Mouse (Mus musculus) T-helper 17 cell (primary cell): ENCODE measurements around the gene Apol11a.
"Not testable (repeated sequence)": the region's sequence is repeated elsewhere in the genome, so short reads cannot be mapped to it uniquely, and the experiment has no call there.

Experiments used
- in situ Hi-C, 2 experiments: fragments of 300-600 bp; cut with MboI, MseI; formaldehyde crosslinking; loops; 1 replicate in 1 of 2; 2 replicates in 1 of 2; pipeline ENCODE4 v1.15.1; 2025; ENCODE audit warnings: high pct_unique_total_duplicates in 2 of 2

The Apol11a gene

DNA sequence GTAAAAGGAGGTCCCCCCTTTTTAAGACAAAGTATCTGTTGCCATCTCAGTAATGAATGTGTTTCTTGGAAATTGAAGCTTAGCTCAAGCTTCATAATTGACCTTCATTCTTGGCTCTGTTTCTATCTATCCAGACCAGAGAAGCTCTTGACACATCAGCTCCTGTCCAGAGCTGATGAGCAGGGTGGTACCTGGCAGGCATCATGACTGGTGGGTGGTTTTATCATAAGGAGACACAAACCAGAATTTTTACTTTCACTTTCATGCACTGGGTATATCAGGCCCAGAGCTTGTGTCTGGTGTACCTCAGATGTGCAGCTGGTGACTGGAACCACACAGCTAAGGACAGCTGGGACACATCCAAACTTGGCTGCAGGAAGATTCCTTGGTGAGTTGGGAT lies at the start of gene Apol11a:
Gene Apol11a, plus strand, starts transcription at position 306 of the 400 bp plus-strand sequence.
- in situ Hi-C loops: loop anchor here in 1 of 2 experiments (25.0 kb wide), 1 partner anchor 1154 kb away; no protein-coding TSS in a partner anchor

DNA sequence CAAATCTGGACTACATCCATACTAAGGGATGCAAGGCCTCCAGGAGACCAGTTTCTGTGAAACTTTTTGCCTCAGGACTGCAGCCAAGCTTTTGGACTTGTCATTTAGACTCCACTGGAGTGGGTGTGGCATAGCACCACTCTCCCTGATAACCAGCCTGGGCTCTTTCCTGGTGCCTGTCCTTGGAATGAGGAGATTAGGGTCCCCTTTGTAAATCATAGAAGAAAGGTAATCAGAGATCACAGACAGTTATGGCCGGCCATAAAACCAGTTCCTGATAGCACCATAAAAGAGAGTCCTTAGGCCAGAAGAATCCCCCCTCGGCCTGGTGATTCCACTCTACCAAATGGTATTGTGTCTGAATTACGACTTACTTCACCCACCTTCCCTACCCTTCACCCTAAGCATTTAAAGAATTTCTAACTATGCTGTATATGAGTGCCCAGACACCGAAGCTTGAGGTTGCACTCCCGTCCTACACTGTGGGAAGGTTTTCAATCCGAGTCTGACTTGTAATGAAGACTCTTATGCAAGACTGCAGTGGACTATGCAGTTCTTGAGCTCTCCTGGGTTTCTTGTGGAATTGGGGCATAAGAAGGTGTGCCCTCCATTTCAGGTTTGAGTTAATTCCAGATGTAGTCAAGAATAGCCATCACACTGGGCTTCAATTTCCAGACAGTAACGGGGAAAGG lies 33.2 kb upstream of the Apol11a start:
- in situ Hi-C loops: loop anchor here (5.0 kb wide), 1 partner anchor 187 kb away; no protein-coding TSS in a partner anchor

GRCm38 (mm10) chr15:77476693-77477092 lies 31.4 kb upstream of the Apol11a start, which contains the start of gene Apol10a:
Gene Apol10a, plus strand, starts transcription at chr15:77477047.
- in situ Hi-C loops: not testable (repeated sequence)

- in situ Hi-C loops: no loop called here
Measured at GRCm38 (mm10) chr15:77482140-77482794, 25.8 kb upstream of the Apol11a start.

DNA sequence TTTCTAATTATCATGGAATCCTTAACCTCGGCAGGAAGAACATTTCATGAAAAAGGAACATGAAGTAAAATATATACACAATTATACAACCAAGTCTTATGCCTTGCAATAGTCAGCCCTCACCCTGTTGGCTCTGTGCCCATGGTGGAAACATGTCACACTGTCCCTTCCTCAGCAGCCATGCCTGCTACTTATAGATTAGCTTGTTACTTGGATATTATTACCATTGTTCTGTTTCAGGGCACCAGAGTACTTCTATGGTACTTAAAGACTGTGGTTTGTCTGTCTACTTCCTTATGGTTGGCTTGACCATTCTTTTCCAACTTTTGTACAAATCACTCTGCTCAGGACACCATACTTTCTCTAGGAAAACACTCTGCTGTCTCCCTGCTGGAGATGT lies 14.9 kb upstream of the Apol11a start:
- in situ Hi-C loops: loop anchor here (5.0 kb wide), 1 partner anchor 159 kb away; no protein-coding TSS in a partner anchor

- in situ Hi-C loops: loop anchor here (5.0 kb wide), 1 partner anchor 158 kb away; no protein-coding TSS in a partner anchor
Measured at GRCm38 (mm10) chr15:77494694-77495093, 13.4 kb upstream of the Apol11a start.

DNA sequence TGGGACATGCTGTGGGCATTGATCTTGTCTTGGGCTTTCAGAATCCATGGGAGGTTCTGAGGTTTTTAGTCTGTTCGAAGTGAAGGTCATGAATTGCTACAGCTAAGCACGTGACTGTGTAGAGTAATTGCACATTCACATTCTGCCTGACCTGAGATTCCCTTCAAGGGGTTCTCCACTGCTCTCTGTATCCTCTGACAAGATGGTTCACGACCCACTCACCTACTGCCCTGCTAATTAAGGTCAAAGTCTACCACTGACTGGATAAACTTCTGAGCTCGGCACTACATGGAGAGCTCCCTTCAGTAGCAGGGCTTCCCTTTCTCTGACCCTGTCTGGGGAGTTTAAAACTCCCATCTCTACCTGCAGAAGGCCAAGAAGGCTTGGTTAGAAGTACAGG lies 12.5 kb downstream of the Apol11a start:
- in situ Hi-C loops: loop anchor here in 1 of 2 experiments (25.0 kb wide), 1 partner anchor 1142 kb away; no protein-coding TSS in a partner anchor

GRCm38 (mm10) chr15:77523186-77523843 lies 15.2 kb downstream of the Apol11a start:
- in situ Hi-C loops: loop anchor here in 1 of 2 experiments (25.0 kb wide), 1 partner anchor 1139 kb away; no protein-coding TSS in a partner anchor

DNA sequence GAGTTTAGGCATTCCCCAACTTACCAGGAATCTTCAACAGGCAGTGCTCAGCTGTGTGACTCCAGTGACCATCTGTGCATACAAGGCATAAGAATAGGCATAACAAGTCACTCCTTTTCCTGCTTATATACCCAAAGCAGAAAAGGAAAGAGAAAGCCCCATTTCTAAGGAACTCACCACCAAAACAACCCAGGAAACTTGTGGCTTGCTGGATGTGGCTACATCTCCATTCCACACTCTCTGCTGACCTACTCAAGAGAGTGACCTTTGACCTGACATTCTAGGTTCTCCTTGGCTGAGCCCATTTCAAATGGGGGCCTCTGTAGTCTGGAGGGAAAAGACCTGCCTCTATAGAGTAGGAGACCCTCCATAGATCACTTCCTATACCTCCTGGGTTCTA lies 25.1 kb downstream of the Apol11a start, which contains the start of gene Apol7c:
Gene Apol7c, minus strand, starts transcription at position 101 of the 400 bp plus-strand sequence.
- in situ Hi-C loops: loop anchor here in 1 of 2 experiments (5.0 kb wide), 1 partner anchor 1164 kb away; no protein-coding TSS in a partner anchor

DNA sequence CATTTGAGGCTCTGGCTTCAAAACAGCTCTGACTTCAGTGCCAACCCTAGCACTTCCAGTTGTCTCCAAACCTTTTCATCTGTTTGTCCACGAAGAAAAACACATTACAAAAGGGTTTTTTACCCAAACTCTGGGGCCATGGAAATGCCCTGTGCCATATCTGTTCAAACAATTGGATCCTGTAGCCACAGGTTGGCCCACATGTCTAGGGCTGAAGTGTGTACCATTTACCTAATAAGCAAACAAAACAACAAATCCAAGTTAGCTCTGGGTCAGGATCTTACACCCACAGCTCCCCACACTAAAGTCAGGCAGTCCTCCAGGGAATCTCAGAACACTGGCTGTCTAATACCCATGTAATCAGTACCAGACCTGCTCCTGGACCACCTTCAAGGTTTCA lies 31.1 kb downstream of the Apol11a start:
- in situ Hi-C loops: loop anchor here in 1 of 2 experiments (5.0 kb wide), 1 partner anchor 78 kb away; no protein-coding TSS in a partner anchor

DNA sequence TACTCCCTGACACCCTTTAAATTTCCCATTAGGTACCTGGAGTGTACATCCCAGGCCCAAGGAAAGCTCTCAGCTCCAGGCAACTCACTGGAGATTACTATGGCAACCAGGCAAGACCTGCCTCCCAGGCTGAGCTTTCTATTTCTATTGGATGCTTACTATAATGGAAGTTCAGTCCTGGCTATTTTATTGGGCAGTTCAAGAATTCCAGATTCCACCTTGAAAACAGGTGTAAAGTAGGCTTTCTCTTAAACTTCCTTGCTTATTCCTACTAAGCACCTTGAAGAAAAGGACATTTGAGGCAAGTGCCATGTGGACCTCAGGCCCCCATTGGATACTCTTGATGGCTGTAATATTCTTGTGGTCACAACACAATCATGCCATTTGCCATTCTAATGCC lies 53.7 kb downstream of the Apol11a start, which contains the start of gene 1700025B11Rik:
Gene 1700025B11Rik, minus strand, starts transcription at position 101 of the 400 bp plus-strand sequence.
- in situ Hi-C loops: no loop called here

DNA sequence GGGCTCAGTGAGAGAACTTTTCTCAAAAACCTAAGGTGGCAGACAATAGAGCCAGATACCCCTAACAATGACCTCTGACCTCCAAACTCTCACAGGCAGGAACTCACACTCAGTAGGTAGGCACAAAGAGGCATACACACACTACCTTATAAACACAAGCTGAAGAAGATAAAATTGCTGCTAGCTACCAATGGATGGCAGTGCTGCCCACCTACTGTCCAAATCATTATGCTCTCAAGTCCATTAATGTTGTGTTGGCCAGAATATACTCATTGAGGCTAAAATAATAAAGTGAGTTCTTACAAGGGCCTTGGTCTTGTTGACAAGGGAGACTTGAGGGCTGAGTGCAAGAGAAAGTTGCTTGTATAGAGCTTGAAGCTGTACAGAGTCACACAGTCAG lies 55.1 kb downstream of the Apol11a start:
- in situ Hi-C loops: no loop called here
